Comparison of ENCODE assay signal across 10 mouse cellular contexts in the genomic region with DNA sequence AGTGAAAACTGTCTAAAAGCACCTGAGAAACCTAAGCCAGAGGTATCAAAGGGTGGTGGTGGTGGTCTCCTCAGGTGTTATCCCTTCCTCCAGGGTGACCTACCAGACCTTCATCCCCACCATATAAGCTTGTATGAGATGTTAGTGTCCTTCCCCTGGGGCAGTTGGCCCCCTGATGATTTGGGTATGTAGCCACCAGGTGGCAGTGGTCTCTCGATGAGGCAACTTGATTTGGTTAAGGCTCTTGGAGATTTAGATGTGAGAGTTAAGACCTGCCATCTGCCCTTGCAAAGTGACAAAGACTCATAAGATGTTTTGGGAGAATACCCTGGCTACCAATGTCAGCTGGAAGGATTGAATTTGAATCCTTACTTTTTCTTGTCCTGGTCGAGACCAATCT.
DNase-seq lines count a peak whose midpoint lies in the region; ATAC-seq lines count a peak whose summit lies in the region.
"Had no signal": no experiment of that assay in that cellular context is flagged by ENCODE, and none has a peak within 500 bp of the region (broad histone marks: within the 10 kb centered on the region; RNA-seq: fewer than 3 reads in every experiment).

No protein-coding gene starts in this region.

- no peak for ATAC-seq in limb, embryonic 11.5 days (ENCODE audit: insufficient number of reproducible peaks, low FRiP score, low TSS enrichment, low read depth)
- peak; percentile 72 for ATAC-seq in megakaryocyte-erythroid progenitor cell, adult 5-6 weeks (replicated peaks; ENCODE audit: low FRiP score, low TSS enrichment, poor library complexity, severe bottlenecking)

- no peaks in the 10 kb centered on the region for H3K36me3 ChIP-seq in limb, embryonic 11.5 days (ENCODE audit: control insufficient read depth, insufficient read depth, low read length)
- H3K36me3 ChIP-seq in limb, embryonic 10.5 days: peaks cover 29% of the 10 kb centered on the region
- H3K36me3 ChIP-seq: stomach, embryonic 15.5 days had no signal

- no peak overlapping the region for H3K4me3 ChIP-seq in limb, embryonic 11.5 days (ENCODE audit: low read depth, low read length)
- H3K4me3 ChIP-seq in limb, embryonic 10.5 days: no peak overlapping the region
- H3K4me3 ChIP-seq: erythroblast, embryonic 14.5 days; stomach, embryonic 15.5 days had no signal

- H3K27ac ChIP-seq in limb, embryonic 11.5 days (replicated peaks; ENCODE audit: low read depth, low read length): no peak overlapping the region
- H3K27ac ChIP-seq in limb, embryonic 10.5 days: no peak overlapping the region
- H3K27ac ChIP-seq: stomach, embryonic 15.5 days had no signal

- DNase-seq in embryo, embryonic 11 days: peak; percentile 44
- no peak for DNase-seq in embryo, embryonic 10.5 days (ENCODE audit: low spot score)
- peak; percentile 41 for DNase-seq in limb, embryonic 11.5 days (ENCODE audit: low spot score)
- DNase-seq in limb, embryonic 10.5 days (ENCODE audit: low spot score): no peak
- peak; percentile 9 for DNase-seq in MEL-GATA-1-ER (ENCODE audit: extremely low read depth, low read depth)
- no peak for DNase-seq in urinary bladder, postnatal 36 days (ENCODE audit: low spot score in 2 of 2)
- no peak for DNase-seq in MN1 (ENCODE audit: low spot score)

- H3K27me3 ChIP-seq in limb, embryonic 11.5 days (ENCODE audit: control insufficient read depth, insufficient read depth, low read length): no peaks in the 10 kb centered on the region
- H3K27me3 ChIP-seq in limb, embryonic 10.5 days (ENCODE audit: low read depth, poor library complexity, severe bottlenecking): no peaks in the 10 kb centered on the region
- H3K27me3 ChIP-seq: stomach, embryonic 15.5 days had no signal

- H3K4me1 ChIP-seq in limb, embryonic 11.5 days (ENCODE audit: control insufficient read depth, insufficient read depth, low read length): peaks cover 6% of the 10 kb centered on the region
- peaks cover 16% of the 10 kb centered on the region for H3K4me1 ChIP-seq in limb, embryonic 10.5 days

- no peak overlapping the region for H3K9ac ChIP-seq in limb, embryonic 11.5 days (ENCODE audit: low read length)
- H3K9ac ChIP-seq: stomach, embryonic 15.5 days had no signal

- H3K9me3 ChIP-seq in limb, embryonic 11.5 days (ENCODE audit: control insufficient read depth, low read length): no peaks in the 10 kb centered on the region
- no peaks in the 10 kb centered on the region for H3K9me3 ChIP-seq in limb, embryonic 10.5 days (replicated peaks)
- H3K9me3 ChIP-seq: stomach, embryonic 15.5 days had no signal

- no peak overlapping the region for H3K4me2 ChIP-seq in limb, embryonic 11.5 days (ENCODE audit: low read depth, severe bottlenecking)
- H3K4me2 ChIP-seq: stomach, embryonic 15.5 days had no signal

- 75% methylated on average over 2 of the region's 2 CpGs for WGBS in limb, embryonic 11.5 days
- WGBS in limb, embryonic 10.5 days: 73% methylated on average over 2 of the region's 2 CpGs

Comparison
In these comparisons a context has a peak if more than half of its experiments do, and no peak if none do; other contexts are left out.
1. DNase-seq: peak in embryo, embryonic 11 days (single experiment), limb, embryonic 11.5 days (single experiment) and MEL-GATA-1-ER (single experiment); none in embryo, embryonic 10.5 days (single experiment), limb, embryonic 10.5 days (single experiment), urinary bladder, postnatal 36 days (0 of 2) and MN1 (single experiment).